Mouse (Mus musculus) olfactory bulb, adult 2 months (tissue): ENCODE data around the gene Nup62. TPM values are rescaled to one million over a fixed set of nuclear protein-coding genes. Genes with fewer than 3 reads are reported as not detected.
A peak's percentile ranks its signal among the peaks of the same experiment; 100 is the strongest.

Experiments
- H3K27ac ChIP-seq: fragments of 200-500 bp; 2 replicates; pipeline ENCODE4 v1.5.1; 2012; ENCODE audit warnings: low read depth, low read length; ENCODE audit not compliant: insufficient read depth
- H3K4me1 ChIP-seq: fragments of 200-500 bp; 2 replicates; pipeline ENCODE4 v1.6.1; 2012; ENCODE audit warnings: low read length; ENCODE audit not compliant: control insufficient read depth, insufficient read depth
- H3K4me3 ChIP-seq: fragments of 200-500 bp; 2 replicates; pipeline ENCODE4 v1.5.1; 2012; ENCODE audit warnings: mild to moderate bottlenecking, low read depth, low read length, moderate library complexity; ENCODE audit not compliant: insufficient read depth
- CTCF ChIP-seq: fragments of 200-500 bp; IDR thresholded peaks from 2 replicates; pipeline ENCODE4 v1.5.1; 2012; ENCODE audit warnings: low read depth, mild to moderate bottlenecking, low read length, moderate library complexity; ENCODE audit not compliant: insufficient read depth
- POLR2A ChIP-seq: fragments of 200-500 bp; IDR thresholded peaks from 2 replicates; pipeline ENCODE4 v1.6.1; 2012; ENCODE audit warnings: mild to moderate bottlenecking, low read depth, low read length, moderate library complexity; ENCODE audit not compliant: insufficient read depth
- WGBS: fragments of 180-500 bp; shearing (Covaris S2); methylation state at CpG from one replicate; pipeline ENCODE4 v1.1.7; 2018; 5-methylcytosine and 5-hydroxymethylcytosine counted together
- polyA plus RNA-seq: library from polyadenylated mRNA; stranded (reverse); fragments of >200 nt; gene quantifications from 2 replicates; pipeline ENCODE4 v1.2.4, GENCODE M21; 2012; ENCODE audit warnings: low replicate concordance; ENCODE audit not compliant: missing spikeins, insufficient read depth, insufficient read length

Nup62 gene
- polyA plus RNA-seq, 1 experiment = not detected

- Histone ChIP-seq H3K27ac (peak overlapping the region; percentile 99; the same call in 1 of the 2 replicates), H3K4me1 (peaks cover 41% of the 10 kb centered on the region), H3K4me3 (peak overlapping the region; percentile 90)
- TF ChIP-seq POLR2A = no peak
- TF ChIP-seq CTCF = no peak
- WGBS = 72% methylated on average over 8 of the region's 8 CpGs
These were observed 35.1 kb downstream of the Nup62 start for GRCm38 (mm10) chr7:44850789-44851624.

GRCm38 (mm10) chr7:44851625-44852234 lies 35.8 kb downstream of the Nup62 start:
- Histone ChIP-seq H3K4me1 (peaks cover 41% of the 10 kb centered on the region), H3K4me3 (no peak overlapping the region), H3K27ac (no peak overlapping the region)
- no peak for TF ChIP-seq POLR2A
- TF ChIP-seq CTCF = no peak
- WGBS = 91% methylated on average over 12 of the region's 12 CpGs

GRCm38 (mm10) chr7:44852259-44853027 lies 36.6 kb downstream of the Nup62 start:
- H3K4me1 ChIP-seq = peaks cover 41% of the 10 kb centered on the region
- no peak for TF ChIP-seq POLR2A
- no peak for TF ChIP-seq CTCF

GRCm38 (mm10) chr7:44853065-44853464 lies 37.2 kb downstream of the Nup62 start:
- Histone ChIP-seq H3K4me3 (no peak overlapping the region), H3K4me1 (peaks cover 40% of the 10 kb centered on the region), H3K27ac (no peak overlapping the region)
- 91% methylated on average over 2 of the region's 2 CpGs for WGBS
- no peak for TF ChIP-seq CTCF
- no peak for TF ChIP-seq POLR2A

More at GRCm38 (mm10) chr7:44852259-44853027, 36.6 kb downstream of the Nup62 start:
- Histone ChIP-seq H3K27ac (no peak overlapping the region), H3K4me3 (no peak overlapping the region)
- 88% methylated on average over 36 of the region's 36 CpGs for WGBS

GRCm38 (mm10) chr7:44853596-44854355 lies 37.9 kb downstream of the Nup62 start:
- H3K4me3 ChIP-seq = peak overlapping the region; percentile 60
- TF ChIP-seq POLR2A = no peak
- TF ChIP-seq CTCF = no peak
- H3K4me1 ChIP-seq = peaks cover 43% of the 10 kb centered on the region
- WGBS = 21% methylated on average over 26 of the region's 26 CpGs
- peak overlapping the region; percentile 87 for H3K27ac ChIP-seq

GRCm38 (mm10) chr7:44854356-44855031 lies 38.6 kb downstream of the Nup62 start:
- 6% methylated on average over 45 of the region's 45 CpGs for WGBS
- TF ChIP-seq POLR2A = peak; percentile 48; the same call in 1 of the 2 replicates
- TF ChIP-seq CTCF = no peak
- Histone ChIP-seq H3K4me1 (peaks cover 43% of the 10 kb centered on the region), H3K4me3 (peak overlapping the region; percentile 60), H3K27ac (peak overlapping the region; percentile 87)

GRCm38 (mm10) chr7:44855036-44855435 lies 39.1 kb downstream of the Nup62 start:
- 20% methylated on average over 10 of the region's 10 CpGs for WGBS
- TF ChIP-seq POLR2A = no peak
- TF ChIP-seq CTCF = no peak
- Histone ChIP-seq H3K4me1 (peaks cover 47% of the 10 kb centered on the region), H3K4me3 (peak overlapping the region; percentile 60), H3K27ac (peak overlapping the region; percentile 87)

- no peak for TF ChIP-seq POLR2A
- no peak for TF ChIP-seq CTCF
- Histone ChIP-seq H3K27ac (peak overlapping the region; percentile 59), H3K4me1 (peaks cover 47% of the 10 kb centered on the region)
These were observed 40.5 kb downstream of the Nup62 start for GRCm38 (mm10) chr7:44856265-44856916.

More at GRCm38 (mm10) chr7:44856265-44856916, 40.5 kb downstream of the Nup62 start:
- WGBS = 68% methylated on average over 9 of the region's 9 CpGs
- no peak overlapping the region for H3K4me3 ChIP-seq
